Mouse (Mus musculus) C2C12 (cell line): Measurements from ENCODE around the gene Chrng.

ENCODE experiments used
- CTCF ChIP-seq: IDR thresholded peaks from one replicate; pipeline ENCODE4 v1.5.1; 2011; ENCODE audit not compliant: control insufficient read depth, insufficient read depth, insufficient read length
- MAX ChIP-seq: IDR thresholded peaks from one replicate; pipeline ENCODE4 v1.6.1; 2011; ENCODE audit warnings: mild to moderate bottlenecking, control low read depth
- MYOG ChIP-seq: IDR thresholded peaks from one replicate; pipeline ENCODE4 v1.6.1; 2011; ENCODE audit not compliant: control insufficient read depth, insufficient read length; ENCODE audit errors: extremely low read depth
- USF1 ChIP-seq: IDR thresholded peaks from one replicate; pipeline ENCODE4 v1.6.1; 2011; ENCODE audit warnings: low read depth, mild to moderate bottlenecking, control low read depth, moderate library complexity

DNA sequence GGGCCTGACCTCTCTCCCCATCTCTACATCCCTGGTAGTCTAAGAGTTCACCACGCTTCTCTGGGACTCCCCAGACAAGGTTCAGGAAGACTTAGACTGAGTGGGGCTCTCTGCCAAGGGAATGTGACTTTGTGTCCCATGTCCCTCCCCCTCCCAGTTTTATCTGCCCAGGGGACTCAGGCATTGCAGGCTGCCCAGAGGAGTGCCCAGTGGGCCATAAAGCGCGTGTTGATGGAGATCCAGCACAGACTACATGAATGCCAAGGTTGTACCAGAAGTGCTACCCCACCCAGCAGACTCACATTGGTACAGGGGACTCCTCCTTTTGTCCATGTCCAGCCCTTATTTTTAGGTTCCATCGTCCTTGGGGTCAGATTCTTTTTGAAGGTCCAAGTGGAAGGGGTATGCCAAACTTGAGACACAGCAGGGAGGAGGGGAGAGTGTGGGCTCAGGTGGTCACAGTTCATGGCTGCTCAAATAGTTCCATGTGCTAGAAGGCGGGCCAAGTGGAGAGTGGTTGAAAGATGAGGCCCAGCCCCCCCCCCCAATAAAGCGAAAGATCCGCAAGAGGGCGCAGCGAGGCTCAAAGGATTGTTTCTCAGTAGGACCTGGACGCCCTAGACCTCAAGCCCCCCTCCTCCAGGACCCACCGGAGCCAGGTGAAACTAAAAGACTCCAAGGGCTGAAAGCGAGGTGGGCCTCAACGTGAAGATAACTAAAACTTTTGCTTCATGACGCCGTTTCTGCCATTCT lies 20.3 kb upstream of the Chrng start:
- TF ChIP-seq CTCF (no peak), MAX (no peak), USF1 (no peak), MYOG (no peak)
